Mouse (Mus musculus) midbrain, embryonic 16.5 days (tissue): Measurements from ENCODE around the gene Ffar2. TPM values are rescaled to one million over a fixed set of nuclear protein-coding genes. Genes with fewer than 3 reads are reported as not detected.

Experiments used
- ATAC-seq: fragments of 200-750 bp; cut with Nextera tagmentation; 2 replicates; pipeline ENCODE4 v1.8.0; 2017; ENCODE audit warnings: moderate TSS enrichment
- H3K27ac ChIP-seq: fragments of 300-500 bp; sonication (generic); 2 replicates; pipeline ENCODE4 v1.5.1; 2014; ENCODE audit warnings: mild to moderate bottlenecking, low read length, mixed read lengths
- H3K27me3 ChIP-seq: fragments of 300-500 bp; sonication (generic); 2 replicates; pipeline ENCODE4 v1.6.1; 2014; ENCODE audit warnings: low read depth, low read length, mixed read lengths; ENCODE audit not compliant: control insufficient read depth, insufficient read depth
- H3K36me3 ChIP-seq: fragments of 300-500 bp; sonication (generic); 2 replicates; pipeline ENCODE4 v1.6.1; 2014; ENCODE audit warnings: mild to moderate bottlenecking, low read length, moderate library complexity, mixed read lengths; ENCODE audit not compliant: control insufficient read depth, insufficient read depth
- H3K4me1 ChIP-seq: fragments of 300-500 bp; sonication (generic); 2 replicates; pipeline ENCODE4 v1.6.1; 2014; ENCODE audit warnings: mild to moderate bottlenecking, low read length, mixed read lengths; ENCODE audit not compliant: control insufficient read depth, insufficient read depth
- H3K4me2 ChIP-seq: fragments of 300-500 bp; sonication (generic); 2 replicates; pipeline ENCODE4 v1.6.1; 2014; ENCODE audit warnings: mild to moderate bottlenecking, low read length, mixed read lengths
- H3K4me3 ChIP-seq: fragments of 300-500 bp; sonication (generic); 2 replicates; pipeline ENCODE4 v1.5.1; 2014; ENCODE audit warnings: low read depth, mild to moderate bottlenecking, low read length, moderate library complexity, mixed read lengths
- H3K9ac ChIP-seq: fragments of 300-500 bp; sonication (generic); 2 replicates; pipeline ENCODE4 v1.6.1; 2014; ENCODE audit warnings: low read depth, low read length, mixed read lengths
- H3K9me3 ChIP-seq: fragments of 300-500 bp; sonication (generic); replicated peaks from 2 replicates; pipeline ENCODE4 v1.6.1; 2014; ENCODE audit warnings: mild to moderate bottlenecking, low read length, mixed read lengths; ENCODE audit not compliant: control insufficient read depth, poor library complexity, severe bottlenecking
- WGBS: fragments of 180-500 bp; shearing (Covaris S2); extraction: QIAGEN DNeasy Blood & Tissue Kit; methylation state at CpG from one replicate; pipeline ENCODE4 v1.1.7; 2014; 5-methylcytosine and 5-hydroxymethylcytosine counted together
- polyA plus RNA-seq: library from polyadenylated mRNA; unstranded; fragments of >200 nt; fragmentation: Nextera tagmentation; extraction: Ambion mirVana; gene quantifications from 2 replicates; pipeline ENCODE4 v1.2.1, GENCODE M21; 2015

The Ffar2 gene
- polyA plus RNA-seq, 1 experiment from 2014 or later: 0.13 TPM

GRCm38 (mm10) chr7:30811757-30812290, 11.8 kb downstream of the Ffar2 start:
- no peak overlapping the region for H3K4me3 ChIP-seq
- no peaks in the 10 kb centered on the region for H3K4me1 ChIP-seq
- H3K36me3 ChIP-seq: no peaks in the 10 kb centered on the region
- no peak overlapping the region for H3K27ac ChIP-seq
- no peaks in the 10 kb centered on the region for H3K9me3 ChIP-seq
- no peaks in the 10 kb centered on the region for H3K27me3 ChIP-seq
- no peak for ATAC-seq
- H3K4me2 ChIP-seq: no peak overlapping the region
- WGBS: 71% methylated on average over 9 of the region's 9 CpGs
- H3K9ac ChIP-seq: no peak overlapping the region

- Histone ChIP-seq H3K9ac (no peak overlapping the region), H3K27me3 (no peaks in the 10 kb centered on the region), H3K27ac (no peak overlapping the region), H3K36me3 (no peaks in the 10 kb centered on the region), H3K4me1 (no peaks in the 10 kb centered on the region), H3K9me3 (no peaks in the 10 kb centered on the region), H3K4me2 (no peak overlapping the region), H3K4me3 (no peak overlapping the region)
- ATAC-seq: no peak
- WGBS: 54% methylated on average over 6 of the region's 6 CpGs
Measured at GRCm38 (mm10) chr7:30810319-30810718, 13.3 kb downstream of the Ffar2 start.

GRCm38 (mm10) chr7:30805924-30806323, 17.7 kb downstream of the Ffar2 start:
- no peak overlapping the region for H3K4me3 ChIP-seq
- no peak overlapping the region for H3K9ac ChIP-seq
- H3K36me3 ChIP-seq: no peaks in the 10 kb centered on the region
- H3K4me2 ChIP-seq: no peak overlapping the region
- WGBS: 50% methylated on average over 6 of the region's 6 CpGs
- H3K9me3 ChIP-seq: no peaks in the 10 kb centered on the region
- ATAC-seq: no peak
- H3K27ac ChIP-seq: no peak overlapping the region
- no peaks in the 10 kb centered on the region for H3K27me3 ChIP-seq
- H3K4me1 ChIP-seq: no peaks in the 10 kb centered on the region

- no peak overlapping the region for H3K9ac ChIP-seq
- H3K9me3 ChIP-seq: peaks cover 9% of the 10 kb centered on the region; the same call in 1 of the 2 replicates
- no peak overlapping the region for H3K27ac ChIP-seq
- no peaks in the 10 kb centered on the region for H3K36me3 ChIP-seq
- WGBS: 87% methylated on average over 9 of the region's 9 CpGs
- no peaks in the 10 kb centered on the region for H3K27me3 ChIP-seq
- no peak overlapping the region for H3K4me2 ChIP-seq
- no peaks in the 10 kb centered on the region for H3K4me1 ChIP-seq
- no peak overlapping the region for H3K4me3 ChIP-seq
- no peak for ATAC-seq
Measured at GRCm38 (mm10) chr7:30804026-30804715, 19.4 kb downstream of the Ffar2 start.

GRCm38 (mm10) chr7:30803256-30803655, 20.3 kb downstream of the Ffar2 start:
- no peak for ATAC-seq
- H3K27me3 ChIP-seq: no peaks in the 10 kb centered on the region
- H3K4me3 ChIP-seq: no peak overlapping the region
- no peaks in the 10 kb centered on the region for H3K4me1 ChIP-seq
- no peak overlapping the region for H3K9ac ChIP-seq
- no peaks in the 10 kb centered on the region for H3K36me3 ChIP-seq
- H3K9me3 ChIP-seq: peaks cover 9% of the 10 kb centered on the region; the same call in 1 of the 2 replicates
- no peak overlapping the region for H3K27ac ChIP-seq
- no peak overlapping the region for H3K4me2 ChIP-seq
- 94% methylated on average over 3 of the region's 3 CpGs for WGBS

- Histone ChIP-seq H3K36me3 (no peaks in the 10 kb centered on the region), H3K9ac (no peak overlapping the region), H3K4me2 (no peak overlapping the region), H3K4me1 (no peaks in the 10 kb centered on the region), H3K9me3 (peaks cover 9% of the 10 kb centered on the region; the same call in 1 of the 2 replicates), H3K4me3 (no peak overlapping the region), H3K27me3 (no peaks in the 10 kb centered on the region), H3K27ac (no peak overlapping the region)
- ATAC-seq: no peak
Measured at GRCm38 (mm10) chr7:30800653-30801052, 22.9 kb downstream of the Ffar2 start.

GRCm38 (mm10) chr7:30796790-30797189, 26.8 kb downstream of the Ffar2 start:
- Histone ChIP-seq H3K9me3 (peaks cover 9% of the 10 kb centered on the region; the same call in 1 of the 2 replicates), H3K27ac (no peak overlapping the region), H3K27me3 (no peaks in the 10 kb centered on the region), H3K4me2 (no peak overlapping the region), H3K9ac (no peak overlapping the region), H3K4me1 (no peaks in the 10 kb centered on the region), H3K36me3 (no peaks in the 10 kb centered on the region), H3K4me3 (no peak overlapping the region)
- ATAC-seq: no peak
- 87% methylated on average over 1 of the region's 1 CpGs for WGBS

- H3K36me3 ChIP-seq: no peaks in the 10 kb centered on the region
- ATAC-seq: no peak
- H3K27ac ChIP-seq: no peak overlapping the region
- H3K9ac ChIP-seq: no peak overlapping the region
- no peaks in the 10 kb centered on the region for H3K27me3 ChIP-seq
- H3K4me1 ChIP-seq: no peaks in the 10 kb centered on the region
- H3K9me3 ChIP-seq: peaks cover 2% of the 10 kb centered on the region; the same call in 1 of the 2 replicates
- no peak overlapping the region for H3K4me2 ChIP-seq
- H3K4me3 ChIP-seq: no peak overlapping the region
Measured at GRCm38 (mm10) chr7:30794921-30795320, 28.7 kb downstream of the Ffar2 start.

GRCm38 (mm10) chr7:30791921-30792320, 31.7 kb downstream of the Ffar2 start:
- no peak for ATAC-seq
- H3K4me2 ChIP-seq: no peak overlapping the region
- 28% methylated on average over 9 of the region's 9 CpGs for WGBS

More at GRCm38 (mm10) chr7:30791921-30792320, 31.7 kb downstream of the Ffar2 start:
- Histone ChIP-seq H3K4me3 (no peak overlapping the region), H3K36me3 (no peaks in the 10 kb centered on the region), H3K9me3 (no peaks in the 10 kb centered on the region), H3K4me1 (no peaks in the 10 kb centered on the region), H3K27me3 (no peaks in the 10 kb centered on the region), H3K27ac (no peak overlapping the region), H3K9ac (no peak overlapping the region)
